Mouse (Mus musculus) urinary bladder, postnatal 4 days (tissue): ENCODE data around the gene Cbx5.
A peak's percentile ranks its signal among the peaks of the same experiment; 100 is the strongest.

Experiments used
- DNase-seq, 2 experiments: peaks; one replicate each; pipeline ENCODE4 v3.0.0; 2021 to 2022; ENCODE audit warnings: low spot score in 2 of 2

Gene Cbx5

DNA sequence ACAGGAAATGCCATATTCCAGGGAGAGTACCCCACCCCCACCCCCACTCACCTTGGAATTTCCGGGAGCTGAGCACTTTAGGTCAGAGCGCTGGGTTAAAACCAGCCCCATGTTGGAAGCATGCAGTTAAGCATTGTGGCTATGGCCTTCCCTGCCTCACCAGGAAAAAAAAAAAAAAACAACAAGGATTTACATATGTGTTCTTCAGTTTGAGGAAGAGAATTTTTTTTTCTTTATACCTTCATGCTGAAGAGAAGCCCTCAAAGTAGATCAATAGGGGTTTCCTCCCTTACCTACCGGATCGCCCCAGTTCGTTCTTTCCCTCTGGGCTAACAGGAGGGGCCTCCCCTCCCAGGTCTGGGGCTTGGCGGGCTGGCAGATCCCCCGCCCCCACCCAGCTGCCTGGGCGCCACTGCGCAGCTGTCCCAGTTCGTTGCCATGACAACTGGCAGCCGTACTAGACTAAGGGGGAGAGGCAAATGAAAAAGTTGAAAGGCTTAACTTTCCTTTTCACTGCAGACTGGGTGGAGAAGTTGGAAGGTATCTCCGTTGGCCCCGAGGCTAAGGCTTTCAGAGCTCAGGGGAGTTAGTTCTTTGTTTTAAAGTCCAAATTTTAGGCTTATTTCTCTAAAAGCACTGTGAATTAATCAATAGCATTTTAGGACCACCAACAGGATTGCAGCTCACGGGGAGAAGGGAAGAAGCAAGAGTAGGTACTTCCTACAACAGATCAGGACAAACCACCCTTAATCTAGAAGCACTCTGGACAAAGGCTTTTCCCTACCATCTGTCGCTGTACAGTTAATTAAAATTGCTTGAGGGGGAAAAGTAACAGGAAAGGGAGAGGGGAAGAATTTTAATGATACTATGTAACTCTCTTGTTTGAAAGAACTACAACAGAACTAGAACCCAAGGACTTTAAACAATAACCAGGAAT, 24.4 kb downstream of the Cbx5 start:
- peak; percentile 89 for DNase-seq

GRCm38 (mm10) chr15:103214149-103214548, 25.5 kb downstream of the Cbx5 start:
- no peak for DNase-seq

- no peak for DNase-seq
Measured at GRCm38 (mm10) chr15:103205156-103205555, 34.5 kb downstream of the Cbx5 start.

- DNase-seq: peak in 1 of 2 experiments; percentile 51
Measured at GRCm38 (mm10) chr15:103202088-103202793, 37.4 kb downstream of the Cbx5 start.

DNA sequence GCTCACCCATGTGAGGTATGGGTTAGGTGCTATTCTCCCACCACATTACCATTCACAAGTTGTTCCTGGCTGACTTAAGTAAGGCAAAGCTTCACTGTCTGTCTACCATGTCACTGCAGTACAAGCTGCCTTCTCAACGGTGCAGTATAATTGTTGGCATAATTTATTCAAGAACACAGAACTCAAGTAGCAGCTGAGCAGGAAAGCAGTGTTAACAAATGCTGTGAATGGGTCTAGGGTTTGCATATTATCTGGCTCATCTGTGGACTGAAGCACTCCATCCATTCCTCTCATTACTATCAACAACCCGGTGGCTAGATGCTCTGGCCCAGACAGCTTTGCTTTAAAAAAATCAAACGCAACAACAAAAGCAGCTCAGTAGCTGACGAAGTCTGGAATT, 41.8 kb downstream of the Cbx5 start:
- no peak for DNase-seq

GRCm38 (mm10) chr15:103196835-103197234, 42.8 kb downstream of the Cbx5 start:
- DNase-seq: no peak

DNA sequence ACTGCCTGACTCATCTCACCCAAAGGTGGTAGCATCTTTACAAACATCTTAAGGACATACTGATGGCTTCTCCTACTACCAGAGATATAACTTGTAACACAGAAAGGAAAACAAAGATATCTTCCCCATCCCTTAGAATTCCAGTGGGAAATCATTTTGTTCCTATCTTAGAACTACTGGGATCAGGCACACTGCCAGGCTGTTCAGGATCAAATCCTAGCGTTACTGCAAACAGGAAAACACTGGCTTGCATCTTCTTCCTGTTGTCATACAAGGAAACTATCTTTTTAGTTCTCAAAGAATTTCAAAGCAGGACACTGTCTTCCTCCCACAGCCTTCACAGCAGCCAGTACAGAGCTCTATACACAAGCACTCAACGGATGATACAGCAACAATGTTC, 46.0 kb downstream of the Cbx5 start:
- DNase-seq: no peak

- no peak for DNase-seq
Measured at GRCm38 (mm10) chr15:103190531-103191462, 48.8 kb downstream of the Cbx5 start.

DNA sequence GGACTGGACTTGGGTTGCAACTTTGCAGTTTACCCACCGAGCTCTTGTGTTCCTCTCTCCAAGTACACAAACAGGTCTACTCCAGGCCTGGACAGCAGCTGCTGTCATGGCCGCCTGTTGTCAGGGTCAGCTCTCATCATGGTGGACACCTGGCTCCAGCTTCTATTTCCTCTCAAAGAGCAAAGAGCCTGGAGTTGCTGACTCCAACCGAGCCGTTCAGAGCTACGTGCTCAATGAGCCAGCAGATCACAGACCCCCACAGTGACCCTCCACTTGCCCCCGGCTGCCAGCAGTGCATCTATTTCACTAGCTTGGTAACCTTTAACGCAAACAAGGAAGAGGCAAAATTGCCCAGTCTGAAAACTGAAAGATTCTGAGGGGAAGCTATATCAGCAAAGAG, 49.5 kb downstream of the Cbx5 start:
- no peak for DNase-seq

DNA sequence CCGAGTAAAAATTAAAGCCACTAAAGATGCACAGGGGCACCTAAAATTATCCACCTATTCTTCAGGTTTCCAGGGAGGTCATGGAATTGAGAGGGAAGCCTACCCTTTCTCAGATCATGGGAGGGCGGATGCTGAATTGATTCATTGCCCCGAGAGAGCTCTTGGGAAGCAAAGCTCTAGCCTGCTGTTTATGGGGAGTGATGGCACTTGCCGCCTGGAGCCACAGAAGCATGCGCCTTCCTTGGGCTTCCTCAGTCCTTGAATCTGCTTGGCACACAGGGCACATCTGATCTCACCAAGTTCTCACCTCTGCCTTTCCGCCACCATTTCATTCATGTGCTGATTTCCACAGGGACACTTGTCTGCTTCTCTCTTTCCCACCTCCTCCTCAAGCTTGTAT, 51.8 kb downstream of the Cbx5 start:
- no peak for DNase-seq

- DNase-seq: no peak
Measured at GRCm38 (mm10) chr15:103185462-103186198, 54.0 kb downstream of the Cbx5 start.

DNA sequence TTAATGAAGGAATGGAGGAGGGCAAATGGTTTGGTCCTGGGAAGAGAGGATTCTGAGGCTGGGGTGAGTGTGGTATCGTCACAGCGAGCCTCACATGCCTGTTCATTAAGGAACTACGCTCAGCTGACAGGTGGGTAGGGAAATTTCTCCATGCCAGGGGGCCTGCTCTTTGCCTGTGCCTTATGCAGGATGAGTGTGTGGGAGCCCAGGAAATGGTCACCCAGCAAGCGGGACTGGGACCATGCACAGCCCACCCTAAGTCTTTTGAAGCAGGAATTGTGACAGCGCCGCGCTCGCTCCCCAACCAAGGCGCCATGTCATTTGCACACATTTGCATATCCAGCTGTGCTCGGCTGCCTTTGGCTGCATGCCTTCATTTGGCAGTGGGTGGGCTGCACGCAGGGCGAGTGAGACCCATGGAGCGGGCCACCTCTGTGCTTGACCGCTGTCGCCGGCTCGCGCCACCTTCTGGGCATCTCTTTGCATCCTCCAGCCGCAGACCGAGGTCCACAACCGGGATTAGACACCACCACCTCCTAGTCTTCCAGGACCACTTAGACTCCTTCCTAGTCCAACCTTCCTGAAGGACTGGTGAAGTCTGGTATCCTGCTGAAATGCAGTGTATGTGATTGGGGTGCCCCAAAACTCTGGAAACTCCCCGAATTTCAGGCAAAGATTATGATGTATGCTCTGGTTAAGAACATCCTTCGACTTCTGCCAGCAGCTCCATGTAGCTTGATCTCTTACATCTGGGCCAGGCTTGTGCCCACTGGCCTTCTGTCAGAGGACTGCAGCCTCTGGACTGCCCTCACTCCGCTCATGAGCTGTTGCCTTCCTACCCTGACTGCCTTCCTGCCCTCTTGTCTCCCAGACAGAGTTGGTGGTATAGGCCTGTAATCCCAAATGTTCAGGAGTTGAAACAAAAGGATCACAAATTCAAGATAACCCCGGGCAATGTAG, 55.7 kb downstream of the Cbx5 start:
- DNase-seq: no peak

GRCm38 (mm10) chr15:103183135-103183534, 56.5 kb downstream of the Cbx5 start:
- peak; percentile 56 to 77 for DNase-seq

DNA sequence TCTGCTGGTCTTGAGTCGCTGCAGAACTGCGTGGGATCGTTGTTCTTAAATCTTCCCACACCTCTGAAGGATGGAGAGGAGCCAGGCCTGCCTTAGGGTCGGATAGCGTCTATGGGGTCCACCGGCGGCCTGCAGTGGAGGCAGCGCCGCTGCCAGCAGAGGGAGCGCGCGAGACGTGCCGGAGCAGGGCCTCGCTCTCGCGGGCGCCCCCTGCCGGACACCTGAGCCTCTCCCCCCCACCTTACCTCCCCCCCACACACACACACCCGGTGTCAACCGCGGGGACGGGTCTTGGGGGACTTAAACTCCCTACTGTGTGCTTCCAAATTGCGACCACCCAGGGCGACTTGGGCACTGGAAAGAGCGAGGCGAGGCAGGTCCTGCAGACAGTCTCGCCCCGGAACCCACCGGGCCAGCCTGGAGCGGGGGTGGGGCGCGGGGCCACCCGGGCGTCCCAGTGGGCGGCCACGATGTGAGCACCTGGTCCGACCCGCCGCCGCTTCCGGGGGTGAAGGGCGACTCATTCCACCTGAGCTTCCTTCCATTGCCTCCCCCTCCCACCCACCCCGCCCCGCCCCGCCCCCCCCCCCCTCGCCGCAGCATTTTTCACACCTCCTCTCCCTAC, 57.3 kb downstream of the Cbx5 start:
- DNase-seq: peak; percentile 75 to 87

DNA sequence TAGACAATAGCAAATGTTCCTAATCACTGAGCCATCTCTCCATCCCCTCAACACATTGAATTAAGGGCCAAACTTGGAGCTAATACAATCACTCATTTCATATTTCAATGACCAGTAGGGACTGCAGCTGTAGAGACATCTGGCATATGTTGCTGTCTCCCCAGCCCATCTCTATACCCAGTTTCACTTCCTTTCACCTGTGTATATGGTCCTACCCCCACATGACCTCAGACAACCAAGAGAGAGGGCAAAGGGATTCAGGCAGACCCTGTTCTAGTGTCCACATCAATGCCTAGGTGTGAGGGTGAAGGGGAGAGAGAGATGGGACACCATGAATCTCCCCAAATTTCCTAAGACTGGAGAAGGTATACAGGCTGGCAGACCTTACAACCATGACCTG, 59.2 kb downstream of the Cbx5 start:
- DNase-seq: no peak

- DNase-seq: no peak
Measured at GRCm38 (mm10) chr15:103178767-103179166, 60.8 kb downstream of the Cbx5 start.

DNA sequence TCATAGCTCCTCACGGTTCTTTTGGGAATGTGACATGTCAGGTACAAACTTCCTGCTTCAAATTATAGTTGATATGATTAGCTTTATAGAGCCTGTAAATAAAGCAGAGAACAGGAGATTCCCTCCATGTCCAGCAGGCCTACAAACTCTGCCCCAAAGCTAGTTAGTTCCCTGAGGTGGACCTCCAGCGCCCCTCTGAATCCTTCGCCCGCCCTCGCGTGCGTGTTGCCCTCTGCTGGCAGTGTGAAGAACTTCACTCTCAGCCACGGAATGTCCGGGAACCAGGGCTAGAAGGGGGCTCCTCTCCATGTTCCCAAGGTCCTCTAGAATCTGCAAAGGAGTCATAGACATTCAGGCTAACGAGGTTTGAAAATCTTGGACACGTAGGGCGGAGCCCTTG, 61.5 kb downstream of the Cbx5 start:
- peak in 1 of 2 experiments; percentile 70 for DNase-seq

DNA sequence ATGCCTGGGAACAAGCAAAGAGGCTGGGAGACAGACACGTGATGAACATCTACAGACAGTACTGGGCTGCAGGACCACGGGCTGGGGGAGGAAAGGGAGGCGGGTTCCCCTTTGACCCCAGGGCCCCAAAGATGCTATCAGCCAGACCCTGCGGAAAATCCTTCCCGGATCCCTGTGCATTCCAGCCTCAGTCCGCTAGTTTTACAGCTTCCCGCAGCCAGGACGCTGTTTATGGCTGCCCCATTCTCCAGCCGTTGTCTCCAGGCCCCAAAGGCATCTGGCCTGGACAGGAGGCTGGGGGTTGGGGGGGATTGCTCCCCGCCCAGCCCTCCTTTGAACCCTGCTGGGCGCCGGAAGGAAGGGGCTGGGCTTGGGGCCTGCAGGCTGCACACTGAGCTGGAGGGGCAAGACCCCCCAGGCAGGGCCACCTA, 62.0 kb downstream of the Cbx5 start:
- DNase-seq: no peak

GRCm38 (mm10) chr15:103176874-103177421, 62.7 kb downstream of the Cbx5 start:
- DNase-seq: peak; percentile 78 to 94
